Mouse (Mus musculus) CH12.LX (cell line): ENCODE data around the gene Dmac2. TPM values are rescaled to one million over a fixed set of nuclear protein-coding genes. Genes with fewer than 3 reads are reported as not detected.

Experiments
- DNase-seq: peaks from one replicate; pipeline ENCODE4 v3.0.0-alpha.2; 2013; ENCODE audit errors: extremely low read depth
- H3K27ac ChIP-seq: 2 replicates; pipeline ENCODE4 v1.5.1; 2012; ENCODE audit warnings: low read depth, mild to moderate bottlenecking, control low read depth, moderate library complexity; ENCODE audit not compliant: insufficient read depth
- H3K27me3 ChIP-seq: replicated peaks from 2 replicates; pipeline ENCODE3; 2012; ENCODE audit warnings: inconsistent platforms
- H3K36me3 ChIP-seq, 2 experiments: replicated peaks in 1 of 2; 2 replicates each; pipeline versions ENCODE3 to v1.6.1; 2012; ENCODE audit warnings: inconsistent platforms in 1 of 2, low read length in 1 of 2, mild to moderate bottlenecking in 1 of 2, mixed read lengths in 1 of 2, moderate library complexity in 1 of 2; ENCODE audit not compliant: control insufficient read depth in 1 of 2, insufficient read depth in 1 of 2
- H3K4me1 ChIP-seq, 2 experiments: 2 replicates each; pipeline ENCODE4 v1.6.1; 2012; ENCODE audit warnings: inconsistent platforms in 1 of 2, moderate library complexity in 1 of 2; ENCODE audit not compliant: insufficient read depth in 2 of 2, control insufficient read depth in 1 of 2
- H3K4me2 ChIP-seq: 2 replicates; pipeline ENCODE4 v1.6.1; 2012; ENCODE audit warnings: low read depth, mild to moderate bottlenecking, control low read depth; ENCODE audit not compliant: poor library complexity, insufficient read depth, severe bottlenecking
- H3K4me3 ChIP-seq, 3 experiments: fragments of 150-350 bp in 1 of 3; sonication (generic) in 1 of 3; replicated peaks in 1 of 3; 2 replicates each; pipeline versions ENCODE3 to v1.5.1; 2011 to 2012; ENCODE audit warnings: low read depth in 2 of 3, low read length in 2 of 3, mild to moderate bottlenecking in 2 of 3, moderate library complexity in 2 of 3, control low read depth in 1 of 3, improper control_type of control experiment in 1 of 3, inconsistent platforms in 1 of 3, mixed read lengths in 1 of 3; ENCODE audit not compliant: poor library complexity in 1 of 3
- H3K79me2 ChIP-seq: replicated peaks from 2 replicates; pipeline ENCODE4 v1.6.1; 2012; ENCODE audit warnings: mild to moderate bottlenecking, moderate library complexity; ENCODE audit not compliant: control insufficient read depth, poor library complexity, insufficient read depth, severe bottlenecking; ENCODE audit errors: extremely low read depth
- H3K9ac ChIP-seq: 2 replicates; pipeline ENCODE4 v1.6.1; 2012; ENCODE audit warnings: low read depth, mild to moderate bottlenecking, control low read depth, moderate library complexity; ENCODE audit not compliant: insufficient read depth
- H3K9me3 ChIP-seq: replicated peaks from 2 replicates; pipeline ENCODE3; 2012; ENCODE audit warnings: low read length, inconsistent platforms, mixed read lengths
- CHD1 ChIP-seq: IDR thresholded peaks from 2 replicates; pipeline ENCODE4 v1.6.1; 2012; ENCODE audit warnings: low read depth, low read length, improper control_type of control experiment, inconsistent platforms
- MAFK ChIP-seq: IDR thresholded peaks from 2 replicates; pipeline ENCODE4 v1.6.1; 2011; ENCODE audit warnings: low read length, improper control_type of control experiment; ENCODE audit not compliant: insufficient replicate concordance
- MAZ ChIP-seq: IDR thresholded peaks from 2 replicates; pipeline ENCODE4 v1.6.1; 2012; ENCODE audit warnings: low read depth, mild to moderate bottlenecking, inconsistent platforms, low read length, improper control_type of control experiment, moderate library complexity
- NRF1 ChIP-seq: IDR thresholded peaks from 2 replicates; pipeline ENCODE4 v1.6.1; 2014; ENCODE audit warnings: low read depth, mild to moderate bottlenecking, inconsistent platforms, low read length, improper control_type of control experiment, moderate library complexity
- PAX5 ChIP-seq: IDR thresholded peaks from 2 replicates; pipeline ENCODE4 v1.6.1; 2012; ENCODE audit warnings: low read length, inconsistent platforms, mixed read lengths
- POLR2A ChIP-seq: IDR thresholded peaks from 2 replicates; pipeline ENCODE4 v1.6.1; 2011; ENCODE audit warnings: low read depth, mild to moderate bottlenecking, improper control_type of control experiment, low read length
- RCOR1 ChIP-seq: conservative IDR thresholded peaks from 2 replicates; pipeline ENCODE4 v1.6.1; 2012; ENCODE audit warnings: low read depth, mild to moderate bottlenecking, inconsistent platforms, low read length, improper control_type of control experiment
- SIN3A ChIP-seq: IDR thresholded peaks from 2 replicates; pipeline ENCODE4 v1.6.1; 2012; ENCODE audit warnings: low read length, improper control_type of control experiment, inconsistent platforms
- ZNF384 ChIP-seq: IDR thresholded peaks from 2 replicates; pipeline ENCODE4 v1.6.1; 2012; ENCODE audit warnings: low read depth, low read length, improper control_type of control experiment, inconsistent platforms
- dilution Hi-C: fragments of 300-500 bp; cut with MboI; formaldehyde crosslinking; loops from 2 replicates; pipeline ENCODE4 v1.14.3; 2020; ENCODE audit warnings: low sequenced_read_pairs; ENCODE audit not compliant: extremely low pct_unique_long_range_greater_than_20kb, extremely low pct_ligation_motif_present
- in situ Hi-C: fragments of 300-500 bp; cut with MboI; formaldehyde crosslinking; loops from 3 replicates; pipeline ENCODE4 v1.14.3; 2019; ENCODE audit warnings: low sequenced_read_pairs, low pct_ligation_motif_present, low pct_unique_long_range_greater_than_20kb, mixed read lengths
- polyA plus RNA-seq: library from polyadenylated mRNA; unstranded; fragments of >175 nt; gene quantifications from 2 replicates; pipeline ENCODE4 v1.2.1, GENCODE M21; 2012; ENCODE audit warnings: low read depth; ENCODE audit not compliant: insufficient read length
- total RNA-seq, 2 experiments: library from RNA; depleted of rRNA; stranded (reverse); fragments of 300-350 nt in 1 of 2; fragments of >200 nt in 1 of 2; gene quantifications; 2 replicates each; pipeline ENCODE4 v1.2.3; 2012 to 2014

The Dmac2 gene
- total and polyA plus RNA-seq, 3 experiments, result 18.7 to 35.0 (median 19.8) TPM

DNA sequence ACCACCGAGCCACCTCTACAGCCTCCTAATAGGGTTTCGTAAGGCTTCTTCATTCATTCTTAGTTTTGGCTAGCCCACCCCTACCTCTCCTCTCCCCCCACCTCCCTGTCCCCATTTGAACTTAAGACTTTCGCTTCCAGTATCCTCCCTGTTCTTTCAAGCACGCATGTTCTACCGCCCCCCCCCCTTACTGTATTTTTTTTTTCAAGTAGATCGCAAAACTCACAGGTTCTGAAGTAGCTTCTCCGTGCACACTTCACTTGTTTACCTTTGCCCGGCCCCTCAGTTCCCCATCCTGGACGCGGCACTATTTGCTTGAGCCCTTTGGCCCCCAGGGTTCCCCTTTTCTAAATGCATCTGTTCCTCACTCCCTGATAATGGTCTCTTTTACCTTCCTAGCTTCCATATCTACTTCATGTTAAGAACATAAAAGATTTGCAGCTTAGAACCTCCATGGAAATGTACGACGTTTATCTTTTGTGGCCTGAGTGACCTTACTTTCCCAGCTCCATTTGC is 33.1 kb downstream of the Dmac2 start:
- peaks cover 12 to 39% of the 10 kb centered on the region in 2 experiments for H3K4me1 ChIP-seq
- no peak for DNase-seq
- no peaks in the 10 kb centered on the region for H3K9me3 ChIP-seq
- in situ Hi-C loops, result no loop called here
- dilution Hi-C loops, result no loop called here
- H3K36me3 ChIP-seq, result no peaks in the 10 kb centered on the region
- H3K79me2 ChIP-seq, result no peaks in the 10 kb centered on the region
- no peak overlapping the region for H3K9ac ChIP-seq
- H3K4me3 ChIP-seq, result no peak overlapping the region
- H3K27ac ChIP-seq, result no peak overlapping the region
- no peaks in the 10 kb centered on the region for H3K27me3 ChIP-seq
- TF ChIP-seq CHD1 (no peak), MAFK (no peak), POLR2A (no peak), MAZ (no peak), SIN3A (no peak)
- no peak overlapping the region for H3K4me2 ChIP-seq

DNA sequence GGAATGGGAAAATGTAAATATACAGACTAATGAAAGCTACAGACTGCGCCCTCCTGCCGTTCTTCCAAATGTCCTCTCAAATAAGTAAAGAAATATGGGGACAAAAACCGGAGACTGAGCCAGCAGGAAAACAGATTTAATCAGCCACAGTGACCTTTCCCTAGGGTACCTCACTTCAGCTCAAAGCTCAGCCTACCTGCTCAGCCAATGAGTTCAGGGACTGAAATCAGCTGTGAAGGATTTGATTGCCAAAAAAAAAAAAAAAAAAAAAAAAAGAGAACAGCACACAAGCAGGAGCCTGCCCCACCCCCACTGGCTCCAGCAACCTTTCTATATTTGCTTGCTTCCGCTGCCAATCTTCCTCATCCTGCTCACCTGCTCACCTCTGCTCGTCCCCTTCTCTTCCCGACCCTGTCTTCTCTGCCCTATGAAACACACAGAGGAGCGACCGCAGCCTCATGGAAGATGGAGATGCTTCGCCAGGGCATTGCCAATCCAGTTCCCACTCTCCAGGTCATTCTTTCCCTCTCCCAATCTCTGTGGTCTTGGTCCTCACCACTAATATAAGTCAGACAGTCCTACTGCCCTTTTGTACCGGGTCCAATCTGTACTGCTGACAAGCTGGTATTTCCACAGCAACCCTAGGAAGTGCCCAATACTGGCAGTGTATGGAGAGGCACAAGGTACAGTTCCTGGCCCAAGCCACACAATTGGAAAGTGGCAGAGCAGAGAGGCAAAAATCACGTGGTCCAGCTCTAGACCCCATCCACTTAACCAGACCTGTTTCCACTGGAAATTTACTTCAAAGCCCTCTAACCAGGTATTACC is 36.6 kb downstream of the Dmac2 start:
- Histone ChIP-seq H3K4me2 (no peak overlapping the region), H3K4me3 (no peak overlapping the region), H3K9ac (no peak overlapping the region), H3K9me3 (no peaks in the 10 kb centered on the region), H3K27ac (no peak overlapping the region), H3K79me2 (peaks cover 16% of the 10 kb centered on the region), H3K36me3 (peaks cover 0 to 2% of the 10 kb centered on the region in 2 experiments), H3K4me1 (peaks cover 8 to 30% of the 10 kb centered on the region in 2 experiments), H3K27me3 (no peaks in the 10 kb centered on the region)
- no peak for DNase-seq
- in situ Hi-C loops, result no loop called here
- dilution Hi-C loops, result no loop called here
- no peak for TF ChIP-seq RCOR1
- TF ChIP-seq MAFK, result no peak
- 0 out of 2 replicates have a peak, but pooled peaks have one; percentile 12 for TF ChIP-seq ZNF384

DNA sequence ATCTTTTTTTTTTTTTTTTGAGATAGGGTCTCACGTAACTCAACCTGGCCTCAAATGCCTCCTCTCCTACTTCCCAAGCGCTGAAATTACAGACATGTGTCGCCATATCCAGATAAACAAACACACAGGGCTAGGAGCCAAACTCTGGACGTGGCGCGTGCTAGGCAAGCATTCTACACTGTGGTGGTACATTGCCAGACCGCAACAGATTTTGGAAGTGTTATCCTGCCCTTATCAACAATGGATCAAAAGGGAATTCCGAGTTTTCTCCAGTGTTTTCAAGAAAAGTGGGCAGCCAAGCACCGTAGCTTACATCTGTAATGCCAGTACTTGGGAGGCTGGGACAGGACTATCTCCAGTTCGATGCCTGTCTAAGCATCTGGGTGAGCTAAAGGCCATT is 38.6 kb downstream of the Dmac2 start:
- TF ChIP-seq NRF1 (no peak), PAX5 (no peak)
- H3K79me2 ChIP-seq, result peaks cover 27% of the 10 kb centered on the region
- in situ Hi-C loops, result no loop called here
- H3K4me3 ChIP-seq, result peak overlapping the region; percentile 70 to 91 (median 89)
- H3K36me3 ChIP-seq, result peaks cover 15 to 21% of the 10 kb centered on the region in 2 experiments
- dilution Hi-C loops, result no loop called here
- H3K27ac ChIP-seq, result no peak overlapping the region
- peak overlapping the region; percentile 94 for H3K9ac ChIP-seq
- DNase-seq, result no peak
- H3K4me1 ChIP-seq, result peaks cover 3 to 30% of the 10 kb centered on the region in 2 experiments
- no peaks in the 10 kb centered on the region for H3K9me3 ChIP-seq
- H3K4me2 ChIP-seq, result peak overlapping the region; percentile 95
- H3K27me3 ChIP-seq, result no peaks in the 10 kb centered on the region
